Mouse (Mus musculus) lung, embryonic 15.5 days (tissue): ENCODE measurements around the gene Ccdc78. TPM values are rescaled to one million over a fixed set of nuclear protein-coding genes. Genes with fewer than 3 reads are reported as not detected.

ENCODE experiments used
- ATAC-seq: fragments of 200-750 bp; cut with Nextera tagmentation; 2 replicates; pipeline ENCODE4 v1.8.0; 2017; ENCODE audit warnings: moderate number of reproducible peaks, borderline replicate concordance; ENCODE audit not compliant: low FRiP score, low TSS enrichment; ENCODE audit errors: extremely low read depth
- H3K27ac ChIP-seq: fragments of 300-500 bp; sonication (generic); 2 replicates; pipeline ENCODE4 v1.5.1; 2015; ENCODE audit warnings: moderate library complexity, mild to moderate bottlenecking, inconsistent platforms
- H3K27me3 ChIP-seq: fragments of 300-500 bp; sonication (generic); 2 replicates; pipeline ENCODE4 v1.6.1; 2015; ENCODE audit warnings: inconsistent platforms
- H3K36me3 ChIP-seq: fragments of 300-500 bp; sonication (generic); 2 replicates; pipeline ENCODE4 v1.6.1; 2015; ENCODE audit warnings: inconsistent platforms
- H3K4me1 ChIP-seq: fragments of 300-500 bp; sonication (generic); 2 replicates; pipeline ENCODE4 v1.6.1; 2015; ENCODE audit warnings: inconsistent platforms
- H3K4me2 ChIP-seq: fragments of 300-500 bp; sonication (generic); 2 replicates; pipeline ENCODE4 v1.6.1; 2015; ENCODE audit warnings: inconsistent platforms, mild to moderate bottlenecking, moderate library complexity
- H3K4me3 ChIP-seq: fragments of 300-500 bp; sonication (generic); 2 replicates; pipeline ENCODE4 v1.5.1; 2015; ENCODE audit warnings: mild to moderate bottlenecking, inconsistent platforms
- H3K9ac ChIP-seq: fragments of 300-500 bp; sonication (generic); 2 replicates; pipeline ENCODE4 v1.6.1; 2015; ENCODE audit warnings: inconsistent platforms
- H3K9me3 ChIP-seq: fragments of 300-500 bp; sonication (generic); 2 replicates; pipeline ENCODE4 v1.6.1; 2016; ENCODE audit warnings: inconsistent platforms
- WGBS: fragments of 180-500 bp; shearing (Covaris S2); methylation state at CpG from one replicate; pipeline ENCODE4 v1.1.7; 2015; 5-methylcytosine and 5-hydroxymethylcytosine counted together
- polyA plus RNA-seq: library from polyadenylated mRNA; unstranded; fragments of >200 nt; fragmentation: Nextera tagmentation; extraction: Ambion mirVana; gene quantifications from 2 replicates; pipeline ENCODE4 v1.2.1, GENCODE M21; 2015

The Ccdc78 gene
- polyA plus RNA-seq, 1 experiment from 2014 or later = 0.70 TPM

DNA sequence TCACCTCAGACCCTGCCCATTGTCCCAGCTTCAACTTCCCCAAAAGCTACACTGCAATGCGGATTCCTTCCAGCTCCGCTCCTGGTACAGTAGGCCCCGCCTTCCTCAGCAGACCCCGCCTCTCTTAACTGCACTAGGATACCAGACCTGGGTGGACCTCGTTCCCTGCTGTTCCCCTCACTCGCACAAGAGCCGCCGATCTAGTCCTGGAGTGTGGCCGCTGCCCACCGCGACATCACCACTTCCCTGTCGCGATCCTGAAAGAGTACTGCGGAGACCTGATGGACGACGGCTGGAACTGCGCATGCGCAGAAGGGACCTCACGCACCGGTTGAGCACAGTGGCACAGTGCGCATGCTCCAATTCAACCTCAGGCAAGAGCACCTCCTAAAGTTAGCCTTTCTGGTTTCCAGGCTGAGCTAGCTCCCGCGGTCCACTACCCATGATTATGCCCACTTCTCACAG is 1.1 kb upstream of the Ccdc78 start, which contains the start of gene Haghl:
Gene Haghl, minus strand, starts transcription at position 393 of the 465 bp plus-strand sequence.
- WGBS = under 1% methylated on average over 23 of the region's 23 CpGs
- Histone ChIP-seq H3K4me3 (peak within 1 kb of the TSS; percentile 78), H3K36me3 (peaks cover 44% of the 10 kb centered on the region)

DNA sequence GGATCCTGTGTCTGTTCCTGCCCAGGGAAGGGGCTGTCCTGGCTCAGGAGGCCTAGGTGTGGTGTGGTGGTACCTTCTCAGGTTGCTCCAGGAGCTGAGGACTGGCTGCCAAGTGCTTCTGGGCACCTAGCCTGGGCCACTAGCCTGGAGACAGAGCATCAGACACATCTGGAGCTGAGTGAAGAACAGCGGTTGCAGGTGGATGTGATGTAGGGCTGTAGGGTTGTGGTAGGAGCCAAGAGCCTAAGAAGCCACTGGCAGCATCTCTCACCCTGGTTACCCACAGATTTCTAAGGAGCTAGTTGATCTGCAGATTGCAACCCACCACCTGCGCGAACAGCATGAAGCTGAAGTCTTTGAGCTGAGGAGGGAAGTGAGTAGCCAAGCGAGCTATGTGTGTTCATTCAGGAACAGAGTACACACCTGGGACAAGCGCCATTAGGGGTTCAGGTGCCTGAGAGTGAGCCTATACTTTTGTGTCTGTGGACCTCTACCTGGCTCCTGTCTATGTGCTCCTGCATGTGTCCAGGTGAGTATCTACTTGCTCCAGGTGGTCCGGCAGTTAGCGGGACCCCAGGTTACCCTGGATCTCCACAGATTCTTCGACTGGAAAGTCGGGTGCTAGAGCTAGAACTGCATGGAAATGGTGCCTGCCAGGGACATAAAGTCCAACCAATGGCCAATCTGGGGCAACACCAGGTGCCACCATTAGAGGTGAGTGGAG is 563 bp downstream of the Ccdc78 start:
- H3K27me3 ChIP-seq = no peaks in the 10 kb centered on the region
- 88% methylated on average over 9 of the region's 9 CpGs for WGBS
- H3K4me2 ChIP-seq = no peak overlapping the region
- H3K9ac ChIP-seq = no peak overlapping the region
- peaks cover 34% of the 10 kb centered on the region for H3K36me3 ChIP-seq
- no peak overlapping the region for H3K4me3 ChIP-seq
- peaks cover 34% of the 10 kb centered on the region for H3K4me1 ChIP-seq
- no peak overlapping the region for H3K27ac ChIP-seq
- no peaks in the 10 kb centered on the region for H3K9me3 ChIP-seq
- no peak for ATAC-seq

More for the DNA sequence above, 1.1 kb upstream of the Ccdc78 start, which contains the start of gene Haghl:
- peak within 1 kb of the TSS; percentile 80 for H3K4me2 ChIP-seq
- H3K9me3 ChIP-seq = no peaks in the 10 kb centered on the region
- peaks cover 22% of the 10 kb centered on the region for H3K4me1 ChIP-seq
- H3K27ac ChIP-seq = peak within 1 kb of the TSS; percentile 91
- H3K9ac ChIP-seq = peak within 1 kb of the TSS; percentile 73
- ATAC-seq = peak; percentile 84
- no peaks in the 10 kb centered on the region for H3K27me3 ChIP-seq

DNA sequence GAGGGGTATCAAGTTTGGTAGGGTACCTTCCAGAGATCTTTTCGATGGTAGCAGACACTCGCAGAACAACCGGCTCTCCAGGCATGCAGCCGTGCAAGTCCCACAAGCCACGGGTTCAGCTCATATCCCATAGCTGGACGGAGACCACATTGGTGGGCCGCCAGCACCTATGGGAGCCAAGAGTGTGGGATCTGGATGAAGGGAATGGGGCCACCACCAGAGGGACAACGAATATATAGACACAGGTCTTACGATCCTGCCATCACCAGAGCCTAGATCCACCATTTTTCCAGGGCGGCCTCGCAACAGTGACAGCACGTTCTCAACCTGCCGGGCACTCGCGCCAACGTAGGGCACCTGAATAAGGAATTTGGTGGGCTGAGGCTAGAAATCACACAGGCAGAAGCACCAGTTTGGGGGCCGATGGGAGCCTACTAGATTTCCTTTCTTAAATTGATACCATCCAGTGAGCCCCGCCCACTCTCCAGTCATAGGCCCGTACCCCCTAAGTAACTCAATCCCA is 5.0 kb downstream of the Ccdc78 start:
- peak; percentile 16; the same call in 1 of the 2 replicates for ATAC-seq
- Histone ChIP-seq H3K4me2 (peak overlapping the region; percentile 87), H3K4me1 (peaks cover 49% of the 10 kb centered on the region), H3K27me3 (no peaks in the 10 kb centered on the region), H3K27ac (peak overlapping the region; percentile 99), H3K36me3 (peaks cover 20% of the 10 kb centered on the region), H3K9me3 (no peaks in the 10 kb centered on the region), H3K4me3 (peak overlapping the region; percentile 88), H3K9ac (peak overlapping the region; percentile 82)
- WGBS = 22% methylated on average over 19 of the region's 19 CpGs

DNA sequence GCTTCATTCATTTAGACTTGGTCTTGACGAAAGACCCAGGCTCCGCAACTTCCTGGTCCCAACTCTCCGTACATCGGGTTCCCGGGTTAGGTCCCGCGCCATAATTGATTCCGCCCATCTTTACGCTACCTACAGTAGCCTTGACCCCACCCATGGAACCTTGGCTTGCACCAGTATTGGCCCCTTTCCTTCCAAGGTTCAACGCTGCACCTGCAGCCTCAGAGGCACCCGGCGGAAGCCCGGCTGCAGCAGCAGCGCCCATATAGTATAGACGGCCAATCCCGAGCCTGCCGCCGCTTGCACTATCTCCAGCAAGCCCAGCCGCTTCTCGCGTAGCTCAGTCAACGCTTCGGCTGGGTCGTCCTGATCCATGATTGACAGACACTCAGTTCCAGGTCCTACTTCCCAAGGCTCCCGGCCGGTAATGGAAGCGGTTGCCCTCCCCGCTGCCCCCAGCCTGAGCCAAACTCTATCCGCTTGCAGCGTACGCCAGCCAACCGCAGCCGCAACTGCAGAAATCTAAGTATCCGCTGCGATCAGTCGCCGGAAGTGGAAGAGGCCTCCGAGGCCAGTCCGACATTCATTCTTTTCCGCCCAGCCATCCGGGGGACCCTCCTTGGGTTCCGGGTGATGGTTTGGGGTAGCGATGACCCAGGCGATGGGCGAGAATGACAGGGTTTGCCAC is 5.6 kb downstream of the Ccdc78 start:
- Histone ChIP-seq H3K4me1 (peaks cover 50% of the 10 kb centered on the region), H3K9ac (peak overlapping the region; percentile 82), H3K4me3 (peak overlapping the region; percentile 88), H3K36me3 (peaks cover 20% of the 10 kb centered on the region), H3K27ac (peak overlapping the region; percentile 99), H3K4me2 (peak overlapping the region; percentile 87), H3K9me3 (no peaks in the 10 kb centered on the region), H3K27me3 (no peaks in the 10 kb centered on the region)
- WGBS = under 1% methylated on average over 45 of the region's 45 CpGs
- ATAC-seq = peak; percentile 66; the same call in 1 of the 2 replicates

DNA sequence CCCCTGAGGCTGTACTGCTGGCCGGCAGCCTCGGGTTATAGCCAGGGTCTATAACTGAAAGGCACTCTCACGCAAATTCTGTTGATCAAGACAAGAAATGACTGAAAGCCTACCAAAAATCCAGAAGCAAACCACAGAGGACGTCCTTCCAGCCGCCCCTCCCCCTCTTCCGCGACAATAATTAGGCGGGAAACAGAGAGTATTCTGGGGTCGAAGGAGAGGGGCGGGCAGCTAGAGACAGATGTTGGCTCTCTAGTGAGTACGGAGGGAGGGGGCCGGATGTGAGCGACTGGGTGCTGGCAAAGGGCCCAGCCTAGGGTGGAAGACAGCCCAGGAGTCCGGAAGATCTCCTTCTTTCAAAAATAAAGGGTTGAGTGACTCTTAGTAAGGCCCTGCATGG is 6.2 kb downstream of the Ccdc78 start, which contains the start of gene Fam173a:
Gene Fam173a, minus strand, starts transcription at position 287 of the 400 bp plus-strand sequence.
- WGBS = 2% methylated on average over 14 of the region's 14 CpGs
- H3K36me3 ChIP-seq = peaks cover 20% of the 10 kb centered on the region
- H3K27ac ChIP-seq = peak within 1 kb of the TSS; percentile 99
- peak within 1 kb of the TSS; percentile 82 for H3K9ac ChIP-seq
- peak within 1 kb of the TSS; percentile 88 for H3K4me3 ChIP-seq
- H3K4me1 ChIP-seq = peaks cover 57% of the 10 kb centered on the region
- H3K4me2 ChIP-seq = peak within 1 kb of the TSS; percentile 87
- peak; percentile 82 for ATAC-seq
- no peaks in the 10 kb centered on the region for H3K9me3 ChIP-seq
- H3K27me3 ChIP-seq = no peaks in the 10 kb centered on the region

DNA sequence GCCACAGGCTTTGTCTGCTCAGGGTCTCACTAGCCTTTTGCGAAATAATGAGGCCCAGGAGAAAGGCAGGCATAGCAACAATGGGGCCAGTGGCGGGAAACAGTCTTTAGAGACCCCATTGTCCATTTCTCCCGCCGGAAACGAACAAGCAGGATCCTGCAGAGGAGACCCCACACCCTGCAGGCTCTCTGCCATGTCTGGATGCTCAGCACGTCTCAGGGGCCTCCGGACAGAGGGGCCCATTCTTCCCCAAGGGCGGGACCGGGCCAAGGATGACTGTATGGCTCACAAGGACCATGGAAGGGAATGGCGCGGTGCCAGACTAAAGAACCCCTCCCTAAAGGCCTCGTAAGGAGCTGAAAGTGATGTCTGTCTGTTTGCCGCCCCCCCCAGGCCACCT is 7.8 kb downstream of the Ccdc78 start:
- no peaks in the 10 kb centered on the region for H3K27me3 ChIP-seq
- no peaks in the 10 kb centered on the region for H3K9me3 ChIP-seq
- peak overlapping the region; percentile 99; the same call in 1 of the 2 replicates for H3K27ac ChIP-seq
- no peak overlapping the region for H3K9ac ChIP-seq
- no peak overlapping the region for H3K4me3 ChIP-seq
- ATAC-seq = no peak
- H3K36me3 ChIP-seq = peaks cover 8% of the 10 kb centered on the region
- WGBS = 59% methylated on average over 13 of the region's 13 CpGs
- no peak overlapping the region for H3K4me2 ChIP-seq
- H3K4me1 ChIP-seq = peaks cover 58% of the 10 kb centered on the region

DNA sequence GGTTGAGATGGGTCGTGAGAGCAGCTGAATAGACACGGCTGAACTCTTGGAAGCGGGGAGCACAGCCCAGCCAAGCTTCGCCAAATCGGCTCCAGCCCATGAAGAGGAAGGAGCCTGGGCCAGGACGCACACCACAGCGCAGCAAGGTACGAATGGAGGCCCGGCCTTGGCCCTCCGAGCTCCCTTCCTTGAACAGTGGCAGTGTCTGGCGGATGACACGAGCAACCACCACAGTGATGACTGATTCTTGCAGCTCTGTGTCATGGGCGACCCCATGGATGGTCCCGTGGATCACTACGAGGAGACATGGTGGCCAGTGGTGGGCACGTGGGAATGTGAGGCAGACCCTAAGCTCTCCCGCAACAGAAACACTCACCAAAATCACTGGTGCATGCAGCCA is 8.6 kb downstream of the Ccdc78 start:
- Histone ChIP-seq H3K27ac (no peak overlapping the region), H3K9ac (no peak overlapping the region), H3K4me1 (peaks cover 58% of the 10 kb centered on the region), H3K4me3 (0 out of 2 replicates have a peak overlapping the region, but pooled peaks have one; percentile 82), H3K27me3 (no peaks in the 10 kb centered on the region), H3K36me3 (no peaks in the 10 kb centered on the region; the same call in 1 of the 2 replicates), H3K4me2 (peak overlapping the region; percentile 97), H3K9me3 (no peaks in the 10 kb centered on the region)
- WGBS = 84% methylated on average over 17 of the region's 17 CpGs
- no peak for ATAC-seq

DNA sequence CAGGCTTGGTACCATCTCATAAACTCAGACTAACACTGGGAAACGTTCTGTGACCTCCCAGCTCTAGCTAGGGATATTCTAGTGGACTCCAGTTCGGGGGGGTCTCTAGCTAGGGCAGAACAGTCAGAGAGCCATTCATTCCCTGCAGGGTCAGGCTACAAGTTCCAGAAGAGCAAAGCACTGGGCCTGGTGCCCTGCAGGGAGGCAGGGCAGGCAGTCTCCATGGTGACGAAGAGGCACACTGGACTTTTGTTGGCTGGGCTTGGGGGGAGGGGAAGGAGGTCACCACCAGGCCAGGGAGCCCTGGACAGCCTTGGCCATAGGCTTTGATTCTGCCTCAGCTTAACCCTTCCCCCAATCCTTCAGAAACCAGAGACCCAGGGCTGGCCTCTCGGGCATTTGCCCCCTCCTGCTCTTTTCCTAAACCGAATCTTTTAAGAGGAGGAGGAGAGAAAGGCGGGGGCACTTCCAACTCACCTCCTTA is 9.3 kb downstream of the Ccdc78 start, which contains the start of gene AC134908.4:
Gene AC134908.4, minus strand, starts transcription at position 51 of the 484 bp plus-strand sequence.
- Histone ChIP-seq H3K4me3 (peak within 1 kb of the TSS; percentile 82), H3K27me3 (no peaks in the 10 kb centered on the region), H3K9ac (peak within 1 kb of the TSS; percentile 70), H3K4me1 (peaks cover 56% of the 10 kb centered on the region), H3K4me2 (peak within 1 kb of the TSS; percentile 97), H3K27ac (0 out of 2 replicates have a peak within 1 kb of the TSS, but pooled peaks have one; percentile 42), H3K9me3 (no peaks in the 10 kb centered on the region), H3K36me3 (no peaks in the 10 kb centered on the region)
- 15% methylated on average over 6 of the region's 6 CpGs for WGBS
- ATAC-seq = no peak

DNA sequence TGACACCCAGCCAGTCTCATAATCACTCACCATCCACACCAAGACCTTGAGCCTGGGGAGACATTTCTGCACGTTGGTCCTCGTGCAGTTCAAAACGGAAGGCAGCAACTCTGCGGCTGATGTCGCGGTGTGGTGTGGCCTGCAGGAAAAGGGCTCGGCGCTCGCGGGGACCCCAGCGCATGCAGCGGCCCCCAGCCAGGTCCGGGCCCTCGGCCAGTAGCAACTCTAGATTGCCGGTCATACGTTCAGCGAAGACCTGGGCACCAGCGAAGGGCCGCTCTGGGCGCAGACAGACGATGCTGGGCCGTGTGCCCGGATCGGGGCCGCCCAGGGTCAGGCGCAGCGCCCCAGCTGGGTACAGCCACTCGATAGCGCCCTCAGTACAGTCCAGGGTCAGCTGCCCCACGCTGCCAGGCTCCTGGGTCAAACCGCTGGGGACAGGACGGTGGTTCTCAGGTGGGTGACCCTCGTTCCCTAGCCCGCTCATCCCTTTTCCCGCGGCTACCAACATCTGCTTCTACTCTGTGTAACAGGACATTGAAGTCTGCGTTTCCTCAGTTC is 9.9 kb downstream of the Ccdc78 start:
- Histone ChIP-seq H3K27me3 (no peaks in the 10 kb centered on the region), H3K9ac (peak overlapping the region; percentile 70), H3K4me2 (peak overlapping the region; percentile 97), H3K4me3 (peak overlapping the region; percentile 82), H3K4me1 (peaks cover 49% of the 10 kb centered on the region), H3K27ac (0 out of 2 replicates have a peak overlapping the region, but pooled peaks have one; percentile 42), H3K36me3 (no peaks in the 10 kb centered on the region), H3K9me3 (no peaks in the 10 kb centered on the region)
- WGBS = 1% methylated on average over 37 of the region's 37 CpGs
- ATAC-seq = no peak

DNA sequence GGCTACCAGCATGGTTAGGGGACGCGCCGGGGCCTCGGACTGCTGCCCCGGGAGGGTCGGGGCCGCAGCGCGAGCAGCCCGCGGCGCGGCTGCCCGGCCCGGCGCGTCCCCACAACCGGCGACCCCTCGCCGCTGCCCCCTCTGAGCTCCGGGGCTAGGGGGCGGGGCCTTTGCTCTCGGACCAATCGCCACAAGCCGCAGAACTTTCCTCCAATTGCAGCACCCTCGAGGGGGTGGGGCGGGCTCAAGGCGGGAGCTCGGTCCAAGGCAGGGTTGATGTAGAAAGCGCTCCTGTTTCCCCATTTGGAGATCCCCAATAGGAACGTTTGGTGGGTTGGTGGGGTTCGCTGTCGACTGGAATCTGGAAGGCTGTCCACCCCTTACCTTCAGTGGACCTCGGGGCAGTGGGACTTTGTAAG is 10.6 kb downstream of the Ccdc78 start, which contains the start of gene Metrn:
Gene Metrn, minus strand, starts transcription at position 186 of the 419 bp plus-strand sequence.
- 0 out of 2 replicates have a peak within 1 kb of the TSS, but pooled peaks have one; percentile 42 for H3K27ac ChIP-seq
- no peaks in the 10 kb centered on the region for H3K9me3 ChIP-seq
- H3K4me3 ChIP-seq = peak within 1 kb of the TSS; percentile 82
- no peaks in the 10 kb centered on the region for H3K27me3 ChIP-seq
- H3K36me3 ChIP-seq = no peaks in the 10 kb centered on the region
- peak; percentile 82 for ATAC-seq
- peak within 1 kb of the TSS; percentile 70 for H3K9ac ChIP-seq
- under 1% methylated on average over 35 of the region's 35 CpGs for WGBS
- H3K4me2 ChIP-seq = peak within 1 kb of the TSS; percentile 97
- peaks cover 46% of the 10 kb centered on the region for H3K4me1 ChIP-seq

DNA sequence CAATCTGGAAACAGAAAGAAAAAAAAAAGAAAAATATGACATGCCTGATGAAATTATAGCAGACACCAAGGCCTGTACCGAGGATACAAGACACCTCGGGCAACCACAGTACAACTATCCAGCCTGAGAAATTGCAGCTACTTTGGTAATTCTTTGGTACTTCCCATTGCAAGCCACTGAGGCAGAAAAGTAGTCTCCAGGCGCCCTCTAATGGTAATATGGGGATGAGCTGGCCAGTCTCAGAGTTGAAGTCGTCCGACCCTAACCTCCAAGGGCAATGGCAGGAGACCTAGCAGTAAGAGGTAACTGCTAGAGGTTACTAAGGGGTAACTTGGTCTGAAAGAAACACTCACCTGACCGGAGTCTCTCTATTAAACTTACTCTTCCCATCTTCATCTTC is 14.6 kb downstream of the Ccdc78 start:
- 8% methylated on average over 6 of the region's 6 CpGs for WGBS
- H3K4me3 ChIP-seq = no peak overlapping the region
- H3K27me3 ChIP-seq = no peaks in the 10 kb centered on the region; the same call in 1 of the 2 replicates
- H3K4me1 ChIP-seq = peaks cover 12% of the 10 kb centered on the region
- H3K27ac ChIP-seq = no peak overlapping the region
- no peaks in the 10 kb centered on the region for H3K9me3 ChIP-seq
- H3K9ac ChIP-seq = no peak overlapping the region
- no peak for ATAC-seq
- H3K36me3 ChIP-seq = no peaks in the 10 kb centered on the region
- no peak overlapping the region for H3K4me2 ChIP-seq
